Mouse (Mus musculus): ENCODE data around the gene Snrnp35. TPM values are rescaled to one million over a fixed set of nuclear protein-coding genes. Genes with fewer than 3 reads are reported as not detected.

Snrnp35 gene
- total RNA-seq, 4 experiments from 2014 or later, result 19.8 to 27.9 (median 25.2) TPM

DNA sequence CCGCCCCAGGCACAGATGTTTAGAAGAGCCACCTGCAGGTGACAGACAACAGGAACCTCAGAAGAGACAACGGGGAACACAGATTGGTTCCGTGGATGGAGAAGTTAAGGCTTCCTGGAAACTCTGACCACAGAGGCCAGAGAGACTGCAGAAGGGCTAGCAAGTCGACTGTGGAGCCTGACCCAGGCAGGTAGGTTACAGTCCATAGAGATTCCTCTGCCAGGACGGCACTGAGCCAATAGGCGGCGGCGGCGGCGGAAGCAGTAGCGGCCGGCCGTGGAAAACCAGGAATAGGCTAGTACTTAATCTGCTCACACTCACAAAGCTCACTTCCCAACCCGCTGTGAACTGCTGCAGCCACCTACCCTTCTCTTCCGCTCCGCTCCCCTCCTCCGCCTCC is 53.8 kb downstream of the Snrnp35 start:
- DNase-seq (ENCODE audit: low spot score in 2 of 2), result peak; percentile 25 to 63

DNA sequence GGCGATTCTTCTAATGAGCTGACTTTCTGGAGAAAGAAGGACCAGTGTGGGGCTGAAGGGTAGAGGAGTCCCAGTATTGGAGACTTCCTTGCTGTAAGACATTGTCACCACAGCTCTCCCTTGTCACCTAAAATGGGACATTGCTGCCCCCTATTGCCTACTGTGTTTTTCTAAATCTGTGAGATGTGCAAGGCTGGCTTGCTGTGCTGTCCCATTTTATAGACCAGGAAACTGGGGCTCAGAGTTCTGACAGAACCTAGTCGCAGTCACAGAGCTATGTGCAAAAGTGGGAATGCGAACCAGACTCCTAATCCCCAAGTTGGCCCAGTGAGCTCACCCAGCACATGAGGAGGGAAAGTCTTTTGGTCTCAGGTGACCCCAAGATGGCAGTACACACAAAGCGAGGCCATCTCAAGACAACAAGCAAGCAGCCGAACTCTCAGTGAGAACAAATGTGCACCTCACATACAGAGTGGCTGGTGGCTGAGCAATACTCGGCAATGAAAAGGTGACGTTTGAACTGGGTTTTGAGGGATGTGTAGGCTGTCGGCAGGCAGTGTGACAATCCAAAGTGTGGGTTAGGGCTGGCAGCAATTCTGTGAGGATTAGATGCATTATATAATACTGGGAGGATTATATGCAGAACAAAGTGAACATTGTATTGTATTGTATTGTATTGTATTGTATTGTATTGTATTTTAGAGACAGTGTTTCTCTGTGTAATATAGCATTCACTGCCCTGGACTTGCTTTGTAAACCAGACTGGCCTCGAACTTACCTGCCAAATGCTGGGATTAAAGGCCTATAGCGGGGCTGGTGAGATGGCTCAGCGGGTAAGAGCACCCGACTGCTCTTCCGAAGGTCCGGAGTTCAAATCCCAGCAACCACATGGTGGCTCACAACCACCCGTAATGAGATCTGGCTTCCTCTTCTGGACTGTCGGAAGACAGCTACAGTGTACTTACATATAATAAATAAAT is 56.2 kb downstream of the Snrnp35 start:
- peak in 1 of 2 experiments; percentile 35 for DNase-seq (ENCODE audit: low spot score in 2 of 2)

DNA sequence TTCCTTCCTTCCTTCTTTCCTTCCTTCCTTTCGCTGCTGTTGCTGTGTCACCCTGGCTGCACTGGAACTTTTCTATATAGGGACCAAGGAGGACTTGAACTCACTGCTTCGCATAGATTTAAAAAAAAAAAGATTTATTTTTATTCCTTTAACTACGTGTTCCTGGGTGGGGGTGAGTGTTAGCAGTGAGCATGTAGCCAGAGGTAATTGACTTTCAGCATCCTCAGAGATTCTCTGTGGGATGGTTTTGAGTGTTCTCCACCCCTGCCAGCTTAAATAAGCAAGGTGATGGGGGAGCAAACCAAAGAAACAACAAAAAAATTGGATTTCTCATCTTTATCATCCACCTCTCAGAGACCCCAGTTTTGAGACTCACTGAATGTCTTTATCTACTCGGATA is 57.0 kb downstream of the Snrnp35 start:
- DNase-seq (ENCODE audit: low spot score in 2 of 2), result no peak

DNA sequence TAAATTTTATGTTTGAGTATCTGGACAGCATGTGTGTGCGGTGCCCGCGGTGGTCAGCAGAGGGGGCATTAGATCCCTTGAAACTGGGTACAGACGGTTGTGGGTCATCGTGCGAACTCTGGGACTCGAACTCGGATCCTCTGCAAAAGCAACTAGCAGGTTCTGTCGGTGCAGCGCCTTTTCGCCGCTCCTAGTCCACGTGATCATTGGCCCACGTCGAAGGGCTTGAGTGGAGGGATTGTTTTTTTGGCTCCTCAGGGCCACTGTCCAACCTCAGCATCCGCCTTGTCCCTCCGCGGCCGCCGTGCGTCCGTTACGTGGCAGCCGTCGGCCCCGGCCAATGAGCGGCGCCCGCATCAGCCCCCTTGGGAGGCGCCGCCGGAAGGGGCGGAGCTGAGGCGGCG is 57.5 kb downstream of the Snrnp35 start, which contains the start of gene Tmed2:
TSS of gene Tmed2 (plus strand) at position 313 of the 404 bp plus-strand sequence.
- peak; percentile 91 to 96 for DNase-seq (ENCODE audit: low spot score in 2 of 2)

Other genes with a start within 250 kb of the Snrnp35 start
- gene Pitpnm2, start 233.4 kb upstream of the Snrnp35 start, total RNA-seq (2022), result 10 to 100 TPM; 19.3 to 22.4 (median 20.8) TPM
- 1 to 10 TPM; 2.0 to 3.1 (median 2.6) TPM for gene Mphosph9, start 155.2 kb upstream of the Snrnp35 start, total RNA-seq (2022)
- 1 to 10 TPM; 6.4 to 7.5 (median 7.0) TPM for gene 2810006K23Rik, start 155.0 kb upstream of the Snrnp35 start, total RNA-seq (2022)
- gene Cdk2ap1, start 120.1 kb upstream of the Snrnp35 start, total RNA-seq (2022), result 100 to 1,000 TPM; 151 to 169 (median 168) TPM
- 10 to 100 TPM; 41.8 to 53.6 (median 48.2) TPM for gene Sbno1, start 57.1 kb upstream of the Snrnp35 start, total RNA-seq (2022)
- 100 to 1,000 TPM; 217 to 342 (median 227) TPM for gene Kmt5a, start 43.2 kb upstream of the Snrnp35 start, total RNA-seq (2022)
- 1 to 10 TPM; 3.2 to 5.1 (median 4.2) TPM for gene Rilpl2, start 4.8 kb upstream of the Snrnp35 start, total RNA-seq (2022)
- 100 to 1,000 TPM; 208 to 326 (median 241) TPM for gene Rilpl1, start 48.3 kb downstream of the Snrnp35 start, total RNA-seq (2022)
- gene Tmed2, start 57.6 kb downstream of the Snrnp35 start, total RNA-seq (2022), result 100 to 1,000 TPM; 149 to 173 (median 155) TPM
- 1 to 10 TPM; 3.8 to 8.0 (median 4.9) TPM for gene Ddx55, start 69.7 kb downstream of the Snrnp35 start, total RNA-seq (2022)
- 10 to 100 TPM; 33.3 to 42.9 (median 38.7) TPM for gene Eif2b1, start 96.0 kb downstream of the Snrnp35 start, total RNA-seq (2022)
- 10 to 100 TPM; 12.7 to 18.5 (median 16.5) TPM for gene Gtf2h3, start 96.0 kb downstream of the Snrnp35 start, total RNA-seq (2022)
- gene Atp6v0a2, start 145.4 kb downstream of the Snrnp35 start, total RNA-seq (2022), result 10 to 100 TPM; 29.1 to 38.6 (median 32.5) TPM
- under 1 TPM in 3 of 4 experiments, not detected in 1; 0.02 to 0.05 (median 0.02) TPM for gene Dnah10, start 242.0 kb downstream of the Snrnp35 start, total RNA-seq (2022)

All from gastrocnemius, adult 8-10 months (tissue).